Mouse (Mus musculus): Measurements from ENCODE around the gene Hexa. TPM values are rescaled to one million over a fixed set of nuclear protein-coding genes. Genes with fewer than 3 reads are reported as not detected.

The Hexa gene
- 128 and 151 TPM in 2 replicates for polyA plus RNA-seq (2012; rRNA removed; ENCODE audit: low replicate concordance)

GRCm38 (mm10) chr9:59539441-59540137 lies at the start of gene Hexa, which contains the start of gene Tmem202:
TSS of gene Hexa (plus strand) at chr9:59539540.
TSS of gene Tmem202 (minus strand) at chr9:59539847.

GRCm38 (mm10) chr9:59577844-59578504 lies 38.6 kb downstream of the Hexa start, which contains the start of gene Celf6:
TSS of gene Celf6 (plus strand) at chr9:59577917.

Other genes with a start within 250 kb of the Hexa start
- gene Adpgk, start 248.0 kb upstream of the Hexa start, polyA plus RNA-seq (2012; rRNA removed; ENCODE audit: low replicate concordance): 24.3 and 26.8 TPM in 2 replicates
- 4.0 and 4.1 TPM in 2 replicates for gene Bbs4, start 186.0 kb upstream of the Hexa start, polyA plus RNA-seq (2012; rRNA removed; ENCODE audit: low replicate concordance)
- gene Arih1, start 52.9 kb upstream of the Hexa start, polyA plus RNA-seq (2012; rRNA removed; ENCODE audit: low replicate concordance): 26.5 and 26.8 TPM in 2 replicates
- 0.90 and 1.0 TPM in 2 replicates for gene Tmem202, start 307 bp downstream of the Hexa start, polyA plus RNA-seq (2012; rRNA removed; ENCODE audit: low replicate concordance)
- 0.24 TPM in 1 of 2 replicates, not detected in the other for gene Celf6, start 38.4 kb downstream of the Hexa start, polyA plus RNA-seq (2012; rRNA removed; ENCODE audit: low replicate concordance)
- 42.0 and 45.4 TPM in 2 replicates for gene Parp6, start 77.7 kb downstream of the Hexa start, polyA plus RNA-seq (2012; rRNA removed; ENCODE audit: low replicate concordance)
- gene Pkm, start 116.8 kb downstream of the Hexa start, polyA plus RNA-seq (2012; rRNA removed; ENCODE audit: low replicate concordance): 808 and 1,016 TPM in 2 replicates
- gene Gramd2, start 140.6 kb downstream of the Hexa start, polyA plus RNA-seq (2012; rRNA removed; ENCODE audit: low replicate concordance): 1.0 and 1.5 TPM in 2 replicates
- gene Senp8, start 211.2 kb downstream of the Hexa start, polyA plus RNA-seq (2012; rRNA removed; ENCODE audit: low replicate concordance): 5.8 and 6.8 TPM in 2 replicates
- 5.1 and 7.5 TPM in 2 replicates for gene Myo9a, start 211.4 kb downstream of the Hexa start, polyA plus RNA-seq (2012; rRNA removed; ENCODE audit: low replicate concordance)